Mouse (Mus musculus): ENCODE data around the gene Thrsp. TPM values are rescaled to one million over a fixed set of nuclear protein-coding genes. Genes with fewer than 3 reads are reported as not detected.
A peak's percentile ranks its signal among the peaks of the same experiment; 100 is the strongest.

Thrsp gene
- polyA plus RNA-seq, 1 experiment from 2014 or later = 0.55 TPM

- 91% methylated on average over 1 of the region's 1 CpGs for WGBS
- Histone ChIP-seq H3K4me2 (replicated peaks) (no peak overlapping the region), H3K4me1 (peaks cover 10% of the 10 kb centered on the region), H3K9ac (no peak overlapping the region), H3K27me3 (no peaks in the 10 kb centered on the region), H3K4me3 (no peak overlapping the region), H3K36me3 (peaks cover 32% of the 10 kb centered on the region), H3K27ac (no peak overlapping the region), H3K9me3 (no peaks in the 10 kb centered on the region)
- no peak for ATAC-seq (ENCODE audit: low FRiP score, low read depth)
These were observed 3.1 kb downstream of the Thrsp start for GRCm38 (mm10) chr7:97414426-97414825.

- Histone ChIP-seq H3K9ac (no peak overlapping the region), H3K27me3 (no peaks in the 10 kb centered on the region), H3K4me3 (no peak overlapping the region), H3K4me1 (peaks cover 10% of the 10 kb centered on the region), H3K9me3 (no peaks in the 10 kb centered on the region), H3K27ac (no peak overlapping the region), H3K4me2 (replicated peaks) (no peak overlapping the region), H3K36me3 (peaks cover 36% of the 10 kb centered on the region)
- WGBS = 93% methylated on average over 1 of the region's 1 CpGs
- ATAC-seq (ENCODE audit: low FRiP score, low read depth) = no peak
These were observed 3.5 kb downstream of the Thrsp start for GRCm38 (mm10) chr7:97413981-97414380.

- Histone ChIP-seq H3K9ac (no peak overlapping the region), H3K4me2 (replicated peaks) (no peak overlapping the region), H3K4me3 (no peak overlapping the region), H3K36me3 (peaks cover 57% of the 10 kb centered on the region), H3K4me1 (peaks cover 10% of the 10 kb centered on the region), H3K27me3 (no peaks in the 10 kb centered on the region), H3K27ac (no peak overlapping the region), H3K9me3 (no peaks in the 10 kb centered on the region)
- ATAC-seq (ENCODE audit: low FRiP score, low read depth) = no peak
- WGBS = 84% methylated on average over 3 of the region's 3 CpGs
These were observed 6.0 kb downstream of the Thrsp start for GRCm38 (mm10) chr7:97411575-97411974.

GRCm38 (mm10) chr7:97411106-97411505, 6.4 kb downstream of the Thrsp start:
- Histone ChIP-seq H3K4me1 (peaks cover 10% of the 10 kb centered on the region), H3K9me3 (no peaks in the 10 kb centered on the region), H3K4me2 (replicated peaks) (no peak overlapping the region), H3K36me3 (peaks cover 57% of the 10 kb centered on the region), H3K4me3 (no peak overlapping the region), H3K9ac (no peak overlapping the region), H3K27ac (no peak overlapping the region), H3K27me3 (no peaks in the 10 kb centered on the region)
- 89% methylated on average over 2 of the region's 2 CpGs for WGBS
- no peak for ATAC-seq (ENCODE audit: low FRiP score, low read depth)

- 83% methylated on average over 10 of the region's 10 CpGs for WGBS
- H3K27me3 ChIP-seq = no peaks in the 10 kb centered on the region
- 0 out of 2 replicates have a peak, but pooled peaks cover 9% of the 10 kb centered on the region for H3K9me3 ChIP-seq
- no peak overlapping the region for H3K4me2 ChIP-seq (replicated peaks)
- ATAC-seq (ENCODE audit: low FRiP score, low read depth) = 0 out of 2 replicates have a peak, but pooled peaks have one; percentile 28
- no peaks in the 10 kb centered on the region for H3K4me1 ChIP-seq
- no peak overlapping the region for H3K4me3 ChIP-seq
- H3K27ac ChIP-seq = no peak overlapping the region
- H3K36me3 ChIP-seq = peaks cover 63% of the 10 kb centered on the region
- no peak overlapping the region for H3K9ac ChIP-seq
These were observed 10.4 kb downstream of the Thrsp start for GRCm38 (mm10) chr7:97407145-97407544.

- Histone ChIP-seq H3K9me3 (0 out of 2 replicates have a peak, but pooled peaks cover 9% of the 10 kb centered on the region), H3K27ac (peak within 1 kb of the TSS; percentile 67; the same call in 1 of the 2 replicates)
- peak; percentile 92 for ATAC-seq (ENCODE audit: low FRiP score, low read depth)
These were observed 17.4 kb downstream of the Thrsp start, which contains the start of gene Ndufc2 for GRCm38 (mm10) chr7:97399960-97400715. Gene Ndufc2 (plus strand): TSS chr7:97400003.

GRCm38 (mm10) chr7:97398943-97399342, 18.6 kb downstream of the Thrsp start:
- Histone ChIP-seq H3K4me1 (peaks cover 15% of the 10 kb centered on the region), H3K4me3 (no peak overlapping the region), H3K9me3 (0 out of 2 replicates have a peak, but pooled peaks cover 9% of the 10 kb centered on the region), H3K36me3 (peaks cover 21% of the 10 kb centered on the region), H3K27ac (no peak overlapping the region), H3K27me3 (no peaks in the 10 kb centered on the region), H3K9ac (no peak overlapping the region), H3K4me2 (replicated peaks) (no peak overlapping the region)
- 86% methylated on average over 6 of the region's 6 CpGs for WGBS
- no peak for ATAC-seq (ENCODE audit: low FRiP score, low read depth)

More at GRCm38 (mm10) chr7:97399960-97400715, 17.4 kb downstream of the Thrsp start, which contains the start of gene Ndufc2:
- Histone ChIP-seq H3K4me2 (replicated peaks) (peak within 1 kb of the TSS; percentile 79), H3K4me3 (peak within 1 kb of the TSS; percentile 91), H3K4me1 (peaks cover 15% of the 10 kb centered on the region), H3K27me3 (no peaks in the 10 kb centered on the region), H3K36me3 (peaks cover 21% of the 10 kb centered on the region), H3K9ac (peak within 1 kb of the TSS; percentile 98)
- under 1% methylated on average over 54 of the region's 54 CpGs for WGBS

GRCm38 (mm10) chr7:97394375-97394774, 23.2 kb downstream of the Thrsp start:
- no peak for ATAC-seq (ENCODE audit: low FRiP score, low read depth)
- Histone ChIP-seq H3K36me3 (peaks cover 35% of the 10 kb centered on the region), H3K9me3 (no peaks in the 10 kb centered on the region), H3K4me2 (replicated peaks) (no peak overlapping the region), H3K4me3 (no peak overlapping the region), H3K27ac (no peak overlapping the region), H3K9ac (no peak overlapping the region), H3K27me3 (no peaks in the 10 kb centered on the region), H3K4me1 (no peaks in the 10 kb centered on the region)
- WGBS = 78% methylated on average over 2 of the region's 2 CpGs

GRCm38 (mm10) chr7:97392079-97392445, 25.5 kb downstream of the Thrsp start:
- 87% methylated on average over 6 of the region's 6 CpGs for WGBS
- Histone ChIP-seq H3K4me2 (replicated peaks) (no peak overlapping the region), H3K4me1 (no peaks in the 10 kb centered on the region), H3K27ac (no peak overlapping the region), H3K9me3 (no peaks in the 10 kb centered on the region), H3K4me3 (no peak overlapping the region), H3K36me3 (peaks cover 56% of the 10 kb centered on the region), H3K27me3 (no peaks in the 10 kb centered on the region), H3K9ac (no peak overlapping the region)
- no peak for ATAC-seq (ENCODE audit: low FRiP score, low read depth)

GRCm38 (mm10) chr7:97391293-97392078, 26.0 kb downstream of the Thrsp start:
- H3K4me1 ChIP-seq = no peaks in the 10 kb centered on the region
- H3K4me2 ChIP-seq (replicated peaks) = no peak overlapping the region
- H3K36me3 ChIP-seq = peaks cover 62% of the 10 kb centered on the region
- no peaks in the 10 kb centered on the region for H3K9me3 ChIP-seq
- H3K27ac ChIP-seq = no peak overlapping the region
- no peak for ATAC-seq (ENCODE audit: low FRiP score, low read depth)
- H3K4me3 ChIP-seq = no peak overlapping the region
- no peaks in the 10 kb centered on the region for H3K27me3 ChIP-seq
- WGBS = 88% methylated on average over 13 of the region's 13 CpGs
- H3K9ac ChIP-seq = no peak overlapping the region

GRCm38 (mm10) chr7:97388541-97388940, 29.0 kb downstream of the Thrsp start:
- ATAC-seq (ENCODE audit: low FRiP score, low read depth) = no peak
- WGBS = 88% methylated on average over 4 of the region's 4 CpGs
- Histone ChIP-seq H3K9me3 (no peaks in the 10 kb centered on the region), H3K27ac (no peak overlapping the region), H3K36me3 (peaks cover 88% of the 10 kb centered on the region), H3K9ac (no peak overlapping the region), H3K27me3 (no peaks in the 10 kb centered on the region), H3K4me2 (replicated peaks) (no peak overlapping the region), H3K4me1 (no peaks in the 10 kb centered on the region), H3K4me3 (no peak overlapping the region)

- no peak overlapping the region for H3K4me2 ChIP-seq (replicated peaks)
- H3K4me1 ChIP-seq = no peaks in the 10 kb centered on the region
- H3K27ac ChIP-seq = no peak overlapping the region
- H3K27me3 ChIP-seq = no peaks in the 10 kb centered on the region
- no peak overlapping the region for H3K9ac ChIP-seq
- H3K9me3 ChIP-seq = no peaks in the 10 kb centered on the region
- 95% methylated on average over 8 of the region's 8 CpGs for WGBS
- no peak overlapping the region for H3K4me3 ChIP-seq
- no peak for ATAC-seq (ENCODE audit: low FRiP score, low read depth)
- peaks cover 89% of the 10 kb centered on the region for H3K36me3 ChIP-seq
These were observed 29.9 kb downstream of the Thrsp start for GRCm38 (mm10) chr7:97387561-97388147.
